Mouse (Mus musculus) stomach, embryonic 16.5 days (tissue): ENCODE results near the gene Mta2. TPM values are rescaled to one million over a fixed set of nuclear protein-coding genes. Genes with fewer than 3 reads are reported as not detected.
A peak's percentile ranks its signal among the peaks of the same experiment; 100 is the strongest.

Experiments used
- ATAC-seq: fragments of 200-750 bp; cut with Nextera tagmentation; 2 replicates; pipeline ENCODE4 v1.8.0; 2017; ENCODE audit warnings: moderate number of reproducible peaks, moderate TSS enrichment; ENCODE audit not compliant: insufficient read depth, low FRiP score
- H3K27ac ChIP-seq: fragments of 300-500 bp; sonication (generic); 2 replicates; pipeline ENCODE4 v1.5.1; 2014; ENCODE audit warnings: low read length
- H3K27me3 ChIP-seq: fragments of 300-500 bp; sonication (generic); 2 replicates; pipeline ENCODE4 v1.6.1; 2014; ENCODE audit warnings: low read length, control low read depth, mixed read lengths; ENCODE audit not compliant: control insufficient read depth, insufficient read depth
- H3K36me3 ChIP-seq: fragments of 300-500 bp; sonication (generic); 2 replicates; pipeline ENCODE4 v1.6.1; 2014; ENCODE audit warnings: low read length; ENCODE audit not compliant: control insufficient read depth, insufficient read depth
- H3K4me1 ChIP-seq: fragments of 300-500 bp; sonication (generic); 2 replicates; pipeline ENCODE4 v1.6.1; 2014; ENCODE audit warnings: low read length, control low read depth, mixed read lengths; ENCODE audit not compliant: control insufficient read depth, insufficient read depth
- H3K4me2 ChIP-seq: fragments of 300-500 bp; sonication (generic); 2 replicates; pipeline ENCODE4 v1.6.1; 2014; ENCODE audit warnings: low read depth, low read length, mixed read lengths
- H3K4me3 ChIP-seq: fragments of 300-500 bp; sonication (generic); replicated peaks from 2 replicates; pipeline ENCODE4 v1.5.1; 2014; ENCODE audit warnings: mild to moderate bottlenecking, low read length
- H3K9ac ChIP-seq: fragments of 300-500 bp; sonication (generic); 2 replicates; pipeline ENCODE4 v1.6.1; 2014; ENCODE audit warnings: low read length
- H3K9me3 ChIP-seq: fragments of 300-500 bp; sonication (generic); replicated peaks from 2 replicates; pipeline ENCODE4 v1.6.1; 2016; ENCODE audit warnings: low read length, control low read depth; ENCODE audit not compliant: control insufficient read depth
- WGBS: fragments of 180-500 bp; shearing (Covaris S2); extraction: QIAGEN DNeasy Blood & Tissue Kit; methylation state at CpG from one replicate; pipeline ENCODE4 v1.1.7; 2014; 5-methylcytosine and 5-hydroxymethylcytosine counted together
- polyA plus RNA-seq: library from polyadenylated mRNA; unstranded; fragments of >200 nt; fragmentation: Nextera tagmentation; extraction: Ambion mirVana; gene quantifications from 2 replicates; pipeline ENCODE4 v1.2.1, GENCODE M21; 2015

Gene Mta2
- polyA plus RNA-seq, 1 experiment from 2014 or later, result 149 TPM

DNA sequence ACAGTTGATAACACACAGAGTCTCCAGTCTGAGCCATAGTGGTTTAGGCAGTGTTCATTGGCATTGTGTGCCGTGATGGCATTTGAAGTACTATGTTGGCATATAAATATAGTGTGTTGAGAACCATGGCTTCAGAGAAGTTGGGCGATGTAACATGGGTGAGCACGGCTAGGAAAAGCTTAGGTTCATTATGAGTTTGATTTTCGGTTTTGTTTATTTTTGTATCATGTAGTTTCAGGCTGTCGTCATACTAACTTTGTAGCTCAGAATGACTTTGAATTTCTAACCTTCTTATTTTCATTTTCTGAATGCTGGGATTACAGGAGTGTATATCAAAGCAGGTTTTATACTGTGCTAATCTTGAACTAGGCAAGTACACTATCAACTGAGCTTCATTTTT is 38.3 kb upstream of the Mta2 start:
- H3K9me3 ChIP-seq, result no peaks in the 10 kb centered on the region
- peaks cover 9% of the 10 kb centered on the region for H3K4me1 ChIP-seq
- H3K4me2 ChIP-seq, result no peak overlapping the region
- H3K27ac ChIP-seq, result no peak overlapping the region
- 90% methylated on average over 5 of the region's 5 CpGs for whole genome bisulfite sequencing
- H3K4me3 ChIP-seq, result no peak overlapping the region
- no peak for ATAC-seq
- peaks cover 25% of the 10 kb centered on the region for H3K36me3 ChIP-seq
- no peaks in the 10 kb centered on the region for H3K27me3 ChIP-seq
- no peak overlapping the region for H3K9ac ChIP-seq

DNA sequence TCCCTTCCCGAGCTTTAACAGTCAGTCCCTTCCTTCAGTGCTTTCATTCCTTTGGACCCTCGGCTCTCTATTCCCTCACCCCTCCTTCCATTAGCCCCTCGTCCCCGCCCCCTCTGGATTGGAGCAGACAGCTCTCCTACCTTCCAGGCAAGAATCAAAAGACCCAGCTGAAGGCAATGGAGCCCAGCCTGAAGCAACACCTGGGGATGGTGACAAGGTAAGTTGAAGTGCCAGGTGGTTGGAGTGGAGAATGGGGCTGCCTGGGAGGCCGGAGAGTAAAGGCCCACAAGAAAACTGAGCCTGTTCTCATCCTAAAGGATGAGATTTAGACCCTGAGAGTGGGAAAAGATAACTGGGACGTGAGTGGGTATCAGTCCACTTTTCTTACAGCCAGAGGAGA is 33.1 kb upstream of the Mta2 start:
- H3K4me2 ChIP-seq, result no peak overlapping the region
- no peak overlapping the region for H3K4me3 ChIP-seq
- H3K9me3 ChIP-seq, result no peaks in the 10 kb centered on the region
- H3K4me1 ChIP-seq, result no peaks in the 10 kb centered on the region
- no peak for ATAC-seq
- H3K36me3 ChIP-seq, result peaks cover 63% of the 10 kb centered on the region
- no peak overlapping the region for H3K9ac ChIP-seq
- no peak overlapping the region for H3K27ac ChIP-seq
- H3K27me3 ChIP-seq, result no peaks in the 10 kb centered on the region
- 89% methylated on average over 6 of the region's 6 CpGs for WGBS

GRCm38 (mm10) chr19:8911810-8912209 is 29.9 kb upstream of the Mta2 start:
- no peaks in the 10 kb centered on the region for H3K9me3 ChIP-seq
- no peak overlapping the region for H3K4me2 ChIP-seq
- H3K27me3 ChIP-seq, result no peaks in the 10 kb centered on the region
- no peak overlapping the region for H3K27ac ChIP-seq
- WGBS, result 90% methylated on average over 5 of the region's 5 CpGs
- peaks cover 73% of the 10 kb centered on the region for H3K36me3 ChIP-seq
- H3K9ac ChIP-seq, result no peak overlapping the region
- H3K4me1 ChIP-seq, result no peaks in the 10 kb centered on the region
- ATAC-seq, result no peak
- no peak overlapping the region for H3K4me3 ChIP-seq

- Histone ChIP-seq H3K9ac (no peak overlapping the region), H3K27me3 (no peaks in the 10 kb centered on the region), H3K27ac (no peak overlapping the region), H3K4me3 (no peak overlapping the region), H3K4me2 (no peak overlapping the region), H3K9me3 (no peaks in the 10 kb centered on the region), H3K4me1 (no peaks in the 10 kb centered on the region), H3K36me3 (peaks cover 58% of the 10 kb centered on the region)
- 97% methylated on average over 3 of the region's 3 CpGs for WGBS
- ATAC-seq, result no peak
Observed at GRCm38 (mm10) chr19:8914212-8914611, 27.5 kb upstream of the Mta2 start.

DNA sequence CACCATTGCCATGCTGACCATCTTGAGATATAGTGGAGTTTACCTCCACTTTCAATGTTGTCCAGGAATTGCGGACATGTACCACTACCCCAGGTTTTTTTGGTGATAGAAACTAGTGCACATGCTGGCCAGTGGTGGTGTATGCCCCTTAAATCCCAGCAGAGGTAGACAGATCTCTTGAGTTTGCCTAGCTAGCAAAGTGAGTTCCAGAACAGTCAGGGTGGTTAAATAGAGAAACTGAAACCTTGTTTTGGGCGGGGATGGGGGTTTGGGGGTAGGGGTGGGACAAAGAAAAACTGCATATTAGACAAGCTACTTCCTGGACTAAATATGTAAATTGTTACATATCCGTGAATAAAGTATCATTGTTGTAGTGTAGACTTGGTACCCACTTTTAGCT is 22.7 kb upstream of the Mta2 start:
- peaks cover 9% of the 10 kb centered on the region for H3K4me1 ChIP-seq
- 90% methylated on average over 3 of the region's 3 CpGs for WGBS
- H3K4me3 ChIP-seq, result no peak overlapping the region
- H3K4me2 ChIP-seq, result no peak overlapping the region
- H3K36me3 ChIP-seq, result peaks cover 24% of the 10 kb centered on the region
- no peak overlapping the region for H3K27ac ChIP-seq
- no peaks in the 10 kb centered on the region for H3K27me3 ChIP-seq
- ATAC-seq, result no peak
- H3K9me3 ChIP-seq, result no peaks in the 10 kb centered on the region
- H3K9ac ChIP-seq, result no peak overlapping the region

- Histone ChIP-seq H3K9ac (peak overlapping the region; percentile 86; the same call in 1 of the 2 replicates), H3K9me3 (no peaks in the 10 kb centered on the region), H3K4me3 (peak overlapping the region; percentile 82), H3K36me3 (peaks cover 19% of the 10 kb centered on the region), H3K4me1 (peaks cover 9% of the 10 kb centered on the region), H3K27me3 (no peaks in the 10 kb centered on the region), H3K4me2 (peak overlapping the region; percentile 82), H3K27ac (peak overlapping the region; percentile 95)
- ATAC-seq, result no peak
- 73% methylated on average over 6 of the region's 6 CpGs for WGBS
Observed at GRCm38 (mm10) chr19:8919684-8920072, 22.0 kb upstream of the Mta2 start.

DNA sequence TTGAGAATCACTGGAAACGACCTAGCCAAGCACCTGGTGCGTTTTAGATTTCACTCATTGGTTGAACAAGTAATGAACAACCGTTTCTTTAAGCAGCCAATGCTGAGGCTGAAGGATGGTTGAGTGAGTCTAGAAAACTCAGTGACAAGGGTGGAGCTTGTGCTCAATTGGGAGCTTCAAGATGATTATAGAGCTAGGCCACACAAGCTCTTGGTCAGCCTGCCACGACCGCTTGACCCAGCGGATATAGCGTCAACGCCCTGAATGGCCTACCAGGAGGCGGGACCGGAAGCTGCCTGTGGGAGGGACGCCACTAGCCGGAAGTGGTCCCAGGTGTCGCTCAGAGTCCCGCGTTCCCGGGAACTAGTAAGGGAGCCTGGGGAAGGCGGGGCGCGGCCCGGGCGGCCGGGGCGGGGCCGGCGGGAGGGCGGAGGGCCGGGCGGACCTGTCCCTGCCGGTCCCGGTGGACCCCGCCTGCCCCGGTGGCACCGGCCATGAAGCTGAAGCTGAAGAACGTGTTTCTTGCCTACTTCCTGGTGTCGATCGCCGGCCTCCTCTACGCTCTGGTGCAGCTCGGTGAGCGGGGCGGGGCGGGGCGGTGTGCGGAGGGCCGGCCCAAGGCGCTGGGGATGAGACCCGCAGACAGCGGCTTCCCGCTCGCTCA is 21.5 kb upstream of the Mta2 start, which contains the start of gene B3gat3:
B3gat3 (plus strand) TSS at position 302 of the 664 bp plus-strand sequence.
- Histone ChIP-seq H3K4me1 (peaks cover 9% of the 10 kb centered on the region), H3K36me3 (peaks cover 14% of the 10 kb centered on the region), H3K9me3 (no peaks in the 10 kb centered on the region), H3K4me2 (peak within 1 kb of the TSS; percentile 82), H3K27me3 (no peaks in the 10 kb centered on the region), H3K4me3 (peak within 1 kb of the TSS; percentile 82), H3K9ac (peak within 1 kb of the TSS; percentile 86), H3K27ac (peak within 1 kb of the TSS; percentile 95)
- ATAC-seq, result peak; percentile 98
- 3% methylated on average over 37 of the region's 50 CpGs for WGBS

DNA sequence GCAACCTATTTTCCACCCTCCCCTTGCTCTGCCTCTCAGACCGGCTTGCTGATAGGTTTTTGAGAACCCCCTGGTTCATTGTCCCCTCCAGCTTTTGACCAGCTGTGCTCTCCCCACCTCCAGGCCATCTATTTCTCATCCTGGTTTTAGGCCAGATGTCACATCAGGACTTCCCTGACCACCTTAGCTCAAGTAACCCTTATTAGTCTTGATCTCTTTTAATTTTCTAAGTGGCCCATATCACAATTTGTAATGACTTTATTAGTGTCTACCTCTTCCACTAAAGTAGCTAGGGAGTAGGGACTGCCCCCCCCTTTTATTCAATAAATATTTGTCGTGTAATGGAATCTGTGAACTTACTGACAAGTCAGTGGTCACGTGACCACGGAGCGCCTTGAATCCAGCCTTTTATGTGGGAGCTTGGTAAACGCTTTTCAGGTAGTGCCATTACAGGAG is 20.8 kb upstream of the Mta2 start:
- WGBS, result 2% methylated on average over 6 of the region's 6 CpGs
- Histone ChIP-seq H3K9ac (peak overlapping the region; percentile 86), H3K4me2 (peak overlapping the region; percentile 82), H3K27ac (peak overlapping the region; percentile 95), H3K36me3 (peaks cover 9% of the 10 kb centered on the region; the same call in 1 of the 2 replicates), H3K9me3 (no peaks in the 10 kb centered on the region), H3K4me3 (peak overlapping the region; percentile 82), H3K4me1 (peaks cover 9% of the 10 kb centered on the region), H3K27me3 (no peaks in the 10 kb centered on the region)
- ATAC-seq, result peak; percentile 18; the same call in 1 of the 2 replicates

GRCm38 (mm10) chr19:8921741-8922140 is 19.9 kb upstream of the Mta2 start:
- H3K4me3 ChIP-seq, result 0 out of 2 replicates have a peak overlapping the region, but pooled peaks have one; percentile 3
- H3K9me3 ChIP-seq, result no peaks in the 10 kb centered on the region
- H3K27me3 ChIP-seq, result no peaks in the 10 kb centered on the region
- H3K4me1 ChIP-seq, result peaks cover 9% of the 10 kb centered on the region
- H3K36me3 ChIP-seq, result 0 out of 2 replicates have a peak, but pooled peaks cover 3% of the 10 kb centered on the region
- ATAC-seq, result no peak
- H3K27ac ChIP-seq, result no peak overlapping the region
- 74% methylated on average over 9 of the region's 9 CpGs for WGBS
- peak overlapping the region; percentile 27; the same call in 1 of the 2 replicates for H3K9ac ChIP-seq
- H3K4me2 ChIP-seq, result peak overlapping the region; percentile 82
